Mouse (Mus musculus) embryonic fibroblast, embryonic 13.5 days (primary cell): ENCODE data around the gene Crybb3. TPM values are rescaled to one million over a fixed set of nuclear protein-coding genes. Genes with fewer than 3 reads are reported as not detected.

ENCODE experiments used
- H3K27ac ChIP-seq: 2 replicates; pipeline ENCODE4 v1.5.1; 2012; ENCODE audit warnings: low read length, control low read depth, inconsistent platforms; ENCODE audit not compliant: insufficient read depth
- H3K4me1 ChIP-seq: 2 replicates; pipeline ENCODE4 v1.6.1; 2011; ENCODE audit warnings: low read length; ENCODE audit not compliant: control insufficient read depth, insufficient read depth
- H3K4me3 ChIP-seq: 2 replicates; pipeline ENCODE4 v1.5.1; 2011; ENCODE audit warnings: mild to moderate bottlenecking, control low read depth, low read length; ENCODE audit not compliant: insufficient read depth
- CTCF ChIP-seq: IDR thresholded peaks from 2 replicates; pipeline ENCODE4 v1.5.1; 2011; ENCODE audit warnings: mild to moderate bottlenecking, control low read depth, low read length, moderate library complexity, borderline replicate concordance; ENCODE audit not compliant: insufficient read depth
- POLR2A ChIP-seq: IDR thresholded peaks from 2 replicates; pipeline ENCODE4 v1.6.1; 2011; ENCODE audit warnings: low read depth, mild to moderate bottlenecking, control low read depth, low read length, moderate library complexity
- polyA plus RNA-seq: library from polyadenylated mRNA; stranded (reverse); fragments of >200 nt; gene quantifications from 2 replicates; pipeline ENCODE4 v1.2.4, GENCODE M21; 2011; ENCODE audit warnings: low read depth; ENCODE audit not compliant: missing spikeins, insufficient read length

Gene Crybb3
- polyA plus RNA-seq, 1 experiment: not detected

- Histone ChIP-seq H3K4me3 (no peak overlapping the region), H3K27ac (no peak overlapping the region), H3K4me1 (no peaks in the 10 kb centered on the region)
- TF ChIP-seq POLR2A (no peak), CTCF (no peak)
Measured at GRCm38 (mm10) chr5:113090077-113090690, 8.8 kb upstream of the Crybb3 start.

DNA sequence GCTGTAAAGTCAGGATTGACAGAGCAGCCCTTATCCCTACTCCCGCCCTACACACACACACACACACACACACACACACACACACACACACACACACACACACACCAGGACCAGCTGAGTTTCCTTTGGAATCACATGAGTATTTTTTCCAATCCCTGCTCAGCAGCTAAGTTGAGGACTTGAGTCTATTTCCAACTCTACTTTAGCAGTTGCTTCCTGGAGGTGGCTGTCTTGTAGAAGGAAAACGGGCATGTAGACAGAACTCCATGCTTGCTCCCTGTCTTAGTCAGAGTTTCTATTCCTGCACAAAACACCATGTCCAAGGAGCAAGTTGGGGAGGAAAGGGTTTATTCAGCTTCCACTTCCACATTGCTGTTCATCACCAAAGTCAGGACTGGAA, 6.1 kb upstream of the Crybb3 start:
- no peaks in the 10 kb centered on the region for H3K4me1 ChIP-seq
- TF ChIP-seq POLR2A (no peak), CTCF (no peak)
- H3K27ac ChIP-seq: no peak overlapping the region
- no peak overlapping the region for H3K4me3 ChIP-seq

DNA sequence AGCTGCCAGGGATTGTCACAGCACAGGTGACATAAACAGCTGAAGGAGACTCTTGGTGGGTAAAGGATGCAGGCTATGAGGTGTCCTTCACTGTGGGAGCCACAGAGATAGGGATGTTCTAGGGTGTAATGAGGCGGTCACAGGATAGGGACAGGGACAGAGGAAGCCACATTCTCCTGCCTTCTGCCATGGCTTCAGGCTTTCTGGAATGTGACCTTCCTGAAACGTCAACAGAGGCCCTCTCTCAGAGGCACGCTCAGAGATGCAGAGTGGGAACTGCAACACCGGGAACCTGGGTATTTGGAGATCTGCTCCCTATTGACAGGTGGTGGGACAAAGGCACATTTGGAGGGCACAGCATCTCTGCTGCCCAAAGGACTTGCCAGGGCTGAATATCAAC, 5.6 kb upstream of the Crybb3 start:
- Histone ChIP-seq H3K27ac (no peak overlapping the region), H3K4me3 (no peak overlapping the region), H3K4me1 (no peaks in the 10 kb centered on the region)
- TF ChIP-seq CTCF (no peak), POLR2A (no peak)

GRCm38 (mm10) chr5:113086439-113086838, 5.1 kb upstream of the Crybb3 start:
- H3K4me1 ChIP-seq: no peaks in the 10 kb centered on the region
- TF ChIP-seq CTCF: no peak
- no peak overlapping the region for H3K27ac ChIP-seq
- no peak overlapping the region for H3K4me3 ChIP-seq

DNA sequence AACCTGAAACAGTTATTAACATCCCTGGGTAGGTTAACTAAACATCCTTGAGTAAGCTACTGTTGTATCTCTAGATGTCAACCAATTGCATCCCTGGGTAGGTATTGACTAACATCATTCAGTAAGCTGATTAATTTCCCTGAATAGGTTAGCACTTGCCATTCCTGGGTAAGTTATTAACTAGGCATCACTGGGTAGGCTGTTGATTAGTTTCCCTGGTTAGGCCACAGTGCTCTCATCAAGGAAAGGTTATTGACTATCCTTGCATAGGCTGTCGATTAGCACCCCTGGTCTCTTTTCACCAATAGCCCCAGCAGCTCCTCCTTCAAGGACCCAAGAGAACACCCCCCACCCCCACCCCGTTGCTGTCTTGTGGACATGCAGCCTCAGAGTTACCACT, 4.5 kb upstream of the Crybb3 start:
- Histone ChIP-seq H3K4me1 (no peaks in the 10 kb centered on the region), H3K4me3 (no peak overlapping the region), H3K27ac (no peak overlapping the region)
- TF ChIP-seq CTCF: no peak
- no peak for TF ChIP-seq POLR2A

DNA sequence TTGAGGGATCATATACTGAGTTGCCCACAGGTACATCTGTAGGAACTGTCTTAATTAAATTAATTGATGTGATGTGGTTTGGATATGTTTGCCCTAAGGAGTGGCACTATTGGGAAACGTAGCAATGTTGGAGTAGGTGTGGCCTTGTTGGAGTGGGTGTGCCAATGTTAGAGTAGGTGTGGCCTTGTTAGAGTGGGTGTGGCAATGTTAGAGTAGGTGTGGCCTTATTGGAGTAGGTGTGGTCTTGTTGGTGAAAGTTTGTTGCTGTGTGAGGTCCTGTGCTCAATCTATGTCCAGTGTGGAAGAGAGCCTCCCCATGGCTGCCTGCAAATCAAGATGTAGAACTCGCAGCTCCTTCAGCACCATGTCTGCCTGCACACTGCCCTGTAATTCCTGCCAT, 2.9 kb upstream of the Crybb3 start:
- no peak for TF ChIP-seq CTCF
- no peak for TF ChIP-seq POLR2A
- Histone ChIP-seq H3K4me1 (no peaks in the 10 kb centered on the region), H3K4me3 (no peak overlapping the region), H3K27ac (no peak overlapping the region)

DNA sequence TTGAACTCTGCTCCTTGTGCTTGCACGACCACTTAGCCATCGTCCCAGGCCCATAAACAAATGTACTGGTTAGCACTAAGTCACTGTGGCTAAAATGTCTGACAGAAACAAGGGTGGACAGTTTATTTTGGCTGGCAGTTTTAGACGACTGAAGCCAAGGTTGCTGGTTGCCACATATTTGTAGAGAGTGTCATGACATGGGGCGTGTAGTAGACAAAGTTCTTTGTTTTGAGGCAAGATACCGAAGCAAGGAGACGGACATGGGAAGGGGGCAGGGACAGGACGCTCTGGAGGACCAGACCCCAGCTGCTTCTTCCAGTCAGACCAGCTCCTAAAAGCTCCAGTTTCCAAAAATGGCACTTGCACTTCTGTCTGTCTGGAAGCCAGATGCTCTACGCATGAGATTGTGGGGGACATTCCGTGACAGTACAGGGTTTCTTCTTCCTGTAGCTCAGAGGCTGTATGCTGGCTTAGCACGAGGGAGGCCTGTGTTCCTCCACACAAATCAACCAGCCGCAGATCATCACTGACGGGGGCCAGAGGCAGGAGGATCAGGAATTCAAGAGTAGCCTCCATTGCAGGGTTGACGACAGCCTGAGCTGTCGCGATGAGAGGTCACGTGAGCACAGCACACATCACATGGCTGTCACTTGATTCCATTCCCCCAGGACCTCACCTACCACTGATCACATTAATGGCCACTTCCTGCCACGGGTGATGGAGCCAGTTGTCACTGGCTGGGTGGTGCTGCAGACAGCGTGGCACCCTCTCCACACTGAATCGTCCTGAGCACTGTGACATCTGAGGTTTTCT, 1.2 kb upstream of the Crybb3 start:
- Histone ChIP-seq H3K27ac (peak overlapping the region; percentile 1; the same call in 1 of the 2 replicates), H3K4me1 (no peaks in the 10 kb centered on the region), H3K4me3 (no peak overlapping the region)
- no peak for TF ChIP-seq POLR2A
- no peak for TF ChIP-seq CTCF

DNA sequence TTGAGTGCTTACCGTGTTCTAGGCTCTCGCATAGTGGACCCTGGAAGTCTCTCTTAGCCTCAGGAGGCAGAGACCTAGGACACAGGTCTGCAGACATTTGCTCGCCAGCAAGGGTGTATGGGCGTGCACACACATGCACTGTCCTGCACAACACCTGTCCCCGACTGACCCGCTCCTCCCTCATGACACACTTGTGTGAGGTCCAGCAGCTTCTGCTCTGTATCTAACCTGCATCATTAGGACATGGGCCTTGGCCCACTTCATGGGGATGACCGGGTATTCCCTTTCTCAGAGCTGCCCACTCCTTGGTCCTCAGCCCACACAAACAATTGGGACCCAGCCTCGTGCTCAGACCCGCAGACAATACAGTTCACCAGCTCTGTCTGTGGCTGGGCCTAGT, 364 bp downstream of the Crybb3 start:
- TF ChIP-seq POLR2A (no peak), CTCF (no peak)
- Histone ChIP-seq H3K4me1 (no peaks in the 10 kb centered on the region), H3K4me3 (no peak overlapping the region), H3K27ac (no peak overlapping the region)

- H3K4me3 ChIP-seq: no peak overlapping the region
- no peak overlapping the region for H3K27ac ChIP-seq
- H3K4me1 ChIP-seq: no peaks in the 10 kb centered on the region
- no peak for TF ChIP-seq POLR2A
- peak; percentile 49; the same call in 1 of the 2 replicates for TF ChIP-seq CTCF
Measured at GRCm38 (mm10) chr5:113079783-113080182, 1.6 kb downstream of the Crybb3 start.

GRCm38 (mm10) chr5:113078686-113079085, 2.7 kb downstream of the Crybb3 start:
- TF ChIP-seq POLR2A (no peak), CTCF (peak; percentile 18; the same call in 1 of the 2 replicates)
- H3K27ac ChIP-seq: no peak overlapping the region
- no peak overlapping the region for H3K4me3 ChIP-seq
- H3K4me1 ChIP-seq: no peaks in the 10 kb centered on the region
